Mouse (Mus musculus) c-Kit-negative CD71-positive TER-119-positive erythroid progenitor cells, embryonic 14.5 days (primary cell): ENCODE results near the gene Pla2g2f.

Source experiments
- DNase-seq: peaks from one replicate; pipeline ENCODE4 v3.0.0-alpha.2; 2013; ENCODE audit warnings: low read depth, low spot score

Gene Pla2g2f

GRCm38 (mm10) chr4:138757416-138757815 lies at the start of gene Pla2g2f:
Pla2g2f (minus strand) TSS chr4:138757626.
- no peak for DNase-seq

GRCm38 (mm10) chr4:138806920-138807541 lies 49.6 kb upstream of the Pla2g2f start:
- DNase-seq, result no peak

GRCm38 (mm10) chr4:138806160-138806559 lies 48.7 kb upstream of the Pla2g2f start:
- no peak for DNase-seq

GRCm38 (mm10) chr4:138805248-138805647 lies 47.8 kb upstream of the Pla2g2f start:
- no peak for DNase-seq

- DNase-seq, result no peak
Measured at GRCm38 (mm10) chr4:138802917-138803316, 45.5 kb upstream of the Pla2g2f start.

GRCm38 (mm10) chr4:138801631-138802030 lies 44.2 kb upstream of the Pla2g2f start:
- DNase-seq, result no peak

GRCm38 (mm10) chr4:138800134-138800744 lies 42.8 kb upstream of the Pla2g2f start:
- no peak for DNase-seq

DNA sequence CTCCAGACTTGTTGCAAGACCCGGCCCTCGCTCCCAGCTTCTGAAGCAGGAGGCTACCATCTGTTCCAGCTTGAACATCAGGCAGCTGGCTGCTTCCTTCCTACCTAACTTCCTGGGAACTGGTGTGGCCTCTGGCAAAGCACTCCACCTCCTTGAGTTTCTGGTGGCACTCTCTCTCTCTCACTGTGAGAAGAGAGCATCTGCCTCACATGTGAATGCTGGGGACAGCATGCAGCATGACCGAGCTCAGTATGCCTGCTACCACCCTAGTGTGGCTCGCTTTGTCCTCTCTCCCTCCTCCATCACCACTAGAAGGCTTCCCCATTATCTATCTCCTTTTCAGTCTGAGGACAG lies 39.8 kb upstream of the Pla2g2f start:
- DNase-seq, result no peak

GRCm38 (mm10) chr4:138796513-138797216 lies 39.2 kb upstream of the Pla2g2f start:
- no peak for DNase-seq

DNA sequence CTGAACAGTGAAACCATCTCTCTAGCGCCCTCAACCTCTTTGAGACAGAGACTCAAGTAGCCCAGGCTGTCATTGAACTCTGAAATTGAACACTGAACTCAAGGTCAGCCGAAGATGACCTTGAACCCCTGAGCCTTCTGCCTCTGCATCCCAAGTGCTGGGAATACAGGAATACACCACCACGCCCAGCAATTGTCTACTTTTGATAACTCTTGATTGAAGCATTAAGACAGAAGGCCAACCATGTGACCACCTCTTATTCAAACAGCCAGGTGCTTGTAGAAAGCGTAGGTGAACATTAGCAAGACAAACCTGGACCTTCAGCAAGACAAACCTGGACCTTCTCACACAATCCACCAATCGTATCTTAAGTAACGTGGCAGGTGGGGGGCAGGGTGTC lies 36.9 kb upstream of the Pla2g2f start:
- DNase-seq, result no peak

GRCm38 (mm10) chr4:138793276-138793675 lies 35.9 kb upstream of the Pla2g2f start:
- no peak for DNase-seq

DNA sequence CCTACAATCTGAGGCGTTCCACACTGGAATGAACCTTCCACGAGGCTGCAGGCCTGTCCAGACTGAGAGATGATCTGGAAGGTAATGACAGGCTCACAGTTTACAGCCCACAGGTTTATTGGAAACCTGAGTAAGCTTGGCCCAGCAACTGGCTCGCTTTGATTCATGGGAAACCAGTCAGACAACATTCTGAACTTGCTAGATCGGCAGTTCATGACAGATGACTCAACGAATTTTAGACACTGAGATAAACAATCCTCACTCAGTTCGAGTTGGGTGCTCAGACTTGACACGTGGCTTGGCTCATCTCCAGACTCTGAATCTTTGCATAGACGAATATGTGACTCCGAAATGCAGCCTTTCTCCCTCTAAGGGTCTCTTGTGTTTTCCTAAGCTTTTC lies 35.2 kb upstream of the Pla2g2f start:
- DNase-seq, result no peak

GRCm38 (mm10) chr4:138791452-138791851 lies 34.0 kb upstream of the Pla2g2f start:
- DNase-seq, result no peak

DNA sequence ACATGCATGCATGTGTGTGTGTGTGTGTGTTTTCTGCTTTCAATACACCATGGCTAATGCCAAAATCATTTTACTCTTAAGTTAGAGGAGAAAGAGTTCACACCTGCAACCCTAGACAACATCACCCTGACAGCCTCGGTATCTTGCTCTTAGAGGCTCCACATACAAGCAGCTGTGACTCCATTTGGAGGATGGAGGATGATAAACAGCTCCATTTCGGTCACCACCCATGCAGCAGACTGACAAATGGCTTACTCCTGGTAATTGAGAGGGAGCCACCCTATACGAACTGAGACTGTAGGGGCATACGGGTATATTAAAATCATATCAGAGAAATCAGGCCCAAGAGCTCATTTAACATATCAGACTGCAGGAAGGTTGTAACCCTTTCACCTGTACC lies 31.0 kb upstream of the Pla2g2f start:
- DNase-seq, result no peak

DNA sequence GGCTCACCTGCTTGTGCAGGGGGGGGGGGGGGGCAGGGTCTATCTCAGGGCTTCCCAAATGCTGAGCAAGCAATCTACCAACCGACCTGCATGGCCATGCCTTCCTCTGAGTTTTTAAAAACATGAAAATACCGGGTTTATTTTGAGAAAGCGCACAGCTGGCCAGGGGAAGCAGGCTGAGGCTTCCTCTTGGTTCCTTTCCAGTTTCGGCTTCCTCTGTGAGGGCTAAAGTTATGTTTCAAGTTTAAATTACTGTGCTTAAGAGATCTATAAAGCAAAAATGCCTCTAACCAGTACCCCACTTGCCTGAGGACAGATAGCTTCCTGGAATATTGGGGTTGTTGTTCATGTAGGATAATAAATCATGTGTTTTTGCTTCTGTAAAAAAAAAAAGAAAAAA lies 28.7 kb upstream of the Pla2g2f start:
- DNase-seq, result no peak

GRCm38 (mm10) chr4:138785721-138786120 lies 28.3 kb upstream of the Pla2g2f start:
- no peak for DNase-seq

- no peak for DNase-seq
Measured at GRCm38 (mm10) chr4:138782098-138782497, 24.7 kb upstream of the Pla2g2f start.

DNA sequence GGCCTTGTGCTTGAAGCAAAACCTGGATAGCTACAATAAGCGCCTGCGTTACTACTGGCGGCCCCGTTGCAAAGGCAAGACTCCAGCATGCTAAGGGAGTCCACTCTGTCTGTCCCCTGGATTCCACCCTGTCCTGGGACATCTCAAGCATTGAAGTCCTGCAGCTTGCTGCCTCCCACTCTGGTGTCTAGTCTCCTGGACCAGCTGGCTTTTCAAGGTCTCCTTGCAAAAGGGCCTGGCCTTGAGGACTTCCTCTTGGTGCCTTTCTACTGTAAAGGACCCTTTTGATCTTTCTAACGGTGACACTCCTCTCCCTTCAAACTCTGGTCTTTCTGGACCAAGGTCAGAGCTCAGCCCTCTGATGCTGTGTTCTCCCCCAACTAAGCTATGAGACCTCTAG lies 22.9 kb upstream of the Pla2g2f start:
- DNase-seq, result no peak

- no peak for DNase-seq
Measured at GRCm38 (mm10) chr4:138777417-138778407, 20.3 kb upstream of the Pla2g2f start.

GRCm38 (mm10) chr4:138775435-138775834 lies 18.0 kb upstream of the Pla2g2f start, which contains the start of gene Pla2g2d:
Pla2g2d (plus strand) TSS chr4:138775735.
- DNase-seq, result no peak

DNA sequence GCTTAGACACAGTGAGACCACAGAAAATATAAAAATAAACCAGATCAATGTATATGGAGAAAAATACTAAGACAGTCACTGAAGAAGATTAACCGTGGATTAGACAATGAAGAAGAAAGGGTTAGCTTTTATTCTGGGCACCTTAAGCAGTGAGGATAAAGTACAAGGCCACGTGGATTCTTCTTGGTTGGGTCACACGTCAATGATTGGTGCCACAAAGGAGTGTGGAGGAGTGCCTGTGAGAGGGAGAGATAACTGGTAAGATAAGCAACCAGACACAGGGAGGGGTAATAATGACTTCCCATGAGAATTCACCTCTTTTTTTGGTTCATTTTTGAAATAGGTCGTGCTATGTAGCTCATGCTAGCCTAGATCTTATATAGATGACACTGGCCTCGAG lies 15.0 kb upstream of the Pla2g2f start:
- no peak for DNase-seq

DNA sequence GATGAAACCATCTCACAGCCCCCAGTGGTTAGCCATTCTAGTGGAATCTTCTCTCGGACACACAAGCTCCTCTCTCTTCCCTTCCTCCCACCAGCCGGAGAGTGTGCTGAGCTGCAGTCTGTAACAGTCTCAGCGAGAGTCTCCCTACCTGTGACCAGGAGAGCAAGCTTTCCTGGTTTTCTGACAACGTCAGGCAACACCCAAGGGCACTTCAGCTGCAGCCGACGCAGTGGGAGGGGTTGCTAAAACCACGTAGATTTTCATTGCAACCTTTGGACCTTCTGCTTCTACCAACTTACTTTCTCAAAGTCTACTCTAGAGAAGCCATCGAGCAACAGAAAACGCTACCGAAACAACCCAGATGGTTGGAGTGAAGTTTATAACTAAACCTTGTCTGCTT lies 14.5 kb upstream of the Pla2g2f start:
- no peak for DNase-seq
